Mouse (Mus musculus): ENCODE measurements at regions not wholly inside any gene's neighbourhood (a gene's known extent, or its start where the extent isn't known, plus 50 kb on each side); places are given as distances from the start of the nearest gene placed in this dataset.

DNA sequence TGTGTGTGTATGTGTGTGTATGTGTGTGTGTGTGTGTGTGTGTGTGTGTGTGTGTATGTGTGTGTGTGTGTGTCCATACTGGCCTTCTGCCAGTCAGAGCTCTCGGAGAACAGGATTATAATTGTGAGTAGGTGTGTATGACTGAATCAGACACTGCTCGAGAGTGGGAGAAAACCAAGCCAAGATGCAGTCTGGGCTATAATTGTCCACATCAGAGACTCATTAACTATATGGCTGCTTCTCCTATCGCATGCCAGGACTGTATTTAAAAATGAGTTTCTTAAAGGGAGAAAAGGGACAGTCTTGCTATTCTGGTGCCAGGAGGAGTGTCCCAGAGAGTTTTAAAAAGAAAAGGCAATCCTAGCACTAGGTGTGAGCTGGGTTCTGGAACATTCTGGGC, 58.7 kb upstream of the Adpgk start:
- peak; percentile 37 to 48 for DNase-seq (ENCODE audit: low spot score in 2 of 2)

DNA sequence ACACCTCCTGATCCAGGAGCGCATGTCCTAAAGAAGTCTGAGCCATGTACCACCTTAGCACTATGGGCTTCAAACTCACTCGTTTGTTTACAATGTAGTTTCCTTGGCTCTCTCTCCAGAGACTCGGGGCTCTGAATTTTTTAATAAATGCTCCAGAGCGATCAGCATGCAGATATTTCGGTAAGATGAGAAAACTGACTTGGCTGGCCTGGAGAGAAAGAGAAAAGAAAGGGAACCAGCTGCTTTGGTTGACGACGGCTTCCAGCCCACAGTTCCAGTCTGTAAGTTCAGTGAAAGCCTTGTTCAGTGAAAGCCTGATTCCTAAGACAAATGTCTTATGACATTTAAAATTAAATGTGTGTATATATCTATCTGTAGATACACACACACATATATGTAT, 59.4 kb upstream of the Adpgk start:
- no peak for DNase-seq (ENCODE audit: low spot score in 2 of 2)

DNA sequence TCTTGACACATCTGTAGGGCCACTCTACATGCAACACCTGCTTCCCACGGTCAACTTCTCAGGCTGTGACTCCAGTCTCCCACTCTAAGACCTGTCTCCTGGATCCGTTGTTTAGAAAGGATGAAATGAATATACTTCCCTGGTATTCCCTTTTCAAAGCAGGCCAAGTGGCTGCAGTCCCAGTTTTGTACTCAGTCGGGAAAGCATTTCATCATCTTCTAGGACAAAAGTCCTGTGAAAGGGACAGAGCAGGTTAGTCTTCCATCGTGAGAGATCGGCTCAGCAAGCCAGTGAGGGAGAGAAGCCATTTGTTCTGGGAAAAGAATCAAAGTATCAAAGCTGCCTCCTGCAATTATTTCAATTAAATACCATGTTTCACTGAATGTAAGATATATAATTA, 60.2 kb upstream of the Adpgk start:
- no peak for DNase-seq (ENCODE audit: low spot score in 2 of 2)

DNA sequence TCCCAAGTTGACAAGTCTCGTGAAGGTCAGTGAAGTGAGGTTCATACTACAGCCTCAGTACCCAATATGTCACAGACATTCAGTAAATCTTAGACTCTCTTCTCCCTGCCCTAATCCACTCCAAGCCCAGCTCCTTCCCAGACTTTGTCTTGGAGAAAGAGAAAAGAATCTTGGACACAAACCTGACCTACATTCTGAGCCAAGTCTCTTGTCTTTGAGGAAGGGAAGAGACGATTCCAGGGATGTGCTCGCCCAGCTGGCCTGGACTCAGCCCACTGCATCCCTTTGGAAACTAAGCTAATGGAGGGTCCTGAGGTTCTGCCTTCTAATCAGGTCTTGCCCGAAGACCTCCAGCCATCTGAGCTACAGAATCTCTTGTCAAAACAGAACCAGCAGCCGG, 61.2 kb upstream of the Adpgk start:
- no peak for DNase-seq (ENCODE audit: low spot score in 2 of 2)

DNA sequence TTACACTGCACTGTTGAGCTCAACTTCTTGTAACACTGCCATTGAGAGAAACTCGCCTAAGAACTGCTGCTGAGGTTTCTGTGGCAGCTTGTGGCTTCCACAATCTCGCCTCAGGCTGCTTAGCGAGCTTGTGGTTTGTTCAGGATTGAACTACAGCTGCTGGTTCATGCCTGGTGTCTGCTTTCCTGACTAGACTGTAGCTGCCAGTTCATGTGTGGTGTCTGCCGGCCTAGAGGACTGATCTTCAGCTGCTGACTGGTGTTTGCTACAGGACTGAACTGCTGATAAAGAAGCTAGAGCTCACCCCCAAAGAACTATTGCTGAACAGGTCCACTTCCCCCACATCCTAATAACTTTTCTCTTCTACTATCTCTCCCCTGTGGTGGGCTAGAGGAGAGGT, 63.4 kb upstream of the Adpgk start:
- DNase-seq (ENCODE audit: low spot score in 2 of 2): no peak

DNA sequence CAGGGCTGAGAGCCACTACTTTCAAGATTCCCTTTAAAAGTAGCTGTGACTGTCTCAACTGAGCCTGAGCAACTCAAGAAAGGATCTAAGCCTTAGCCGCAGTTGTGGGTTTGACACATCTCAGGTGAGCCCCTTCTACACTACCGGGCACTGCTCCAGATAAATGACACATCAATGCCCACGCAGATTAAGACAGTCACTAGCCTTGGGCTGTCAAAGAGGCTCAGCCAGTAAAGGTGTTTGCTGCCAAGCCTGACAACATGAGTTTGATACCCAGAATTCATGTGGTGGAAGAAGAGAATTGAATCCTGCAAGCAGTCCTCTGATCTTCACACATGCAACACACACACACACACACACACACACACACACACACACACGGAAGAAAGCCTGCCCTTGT, 65.0 kb upstream of the Adpgk start:
- DNase-seq (ENCODE audit: low spot score in 2 of 2): no peak

DNA sequence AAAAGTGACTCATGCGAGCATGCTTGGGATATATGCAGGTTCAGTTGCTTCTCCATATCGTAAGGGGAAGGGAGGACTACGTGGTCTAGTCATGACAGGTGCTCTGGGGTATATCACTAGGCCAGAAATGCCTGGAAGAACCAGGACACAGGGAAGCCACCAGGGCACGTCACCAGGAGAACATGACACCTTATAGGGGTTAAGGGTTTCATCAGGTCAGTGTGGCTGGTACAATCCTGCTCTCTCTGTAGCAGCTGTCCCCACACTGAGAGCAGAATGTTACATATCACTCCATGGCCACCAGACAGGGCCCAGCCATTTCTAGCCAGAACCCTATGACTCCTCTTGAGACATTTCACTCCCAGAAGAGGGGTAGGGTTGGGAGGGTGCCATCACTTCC, 72.1 kb upstream of the Adpgk start:
- no peak for DNase-seq (ENCODE audit: low spot score in 2 of 2)

DNA sequence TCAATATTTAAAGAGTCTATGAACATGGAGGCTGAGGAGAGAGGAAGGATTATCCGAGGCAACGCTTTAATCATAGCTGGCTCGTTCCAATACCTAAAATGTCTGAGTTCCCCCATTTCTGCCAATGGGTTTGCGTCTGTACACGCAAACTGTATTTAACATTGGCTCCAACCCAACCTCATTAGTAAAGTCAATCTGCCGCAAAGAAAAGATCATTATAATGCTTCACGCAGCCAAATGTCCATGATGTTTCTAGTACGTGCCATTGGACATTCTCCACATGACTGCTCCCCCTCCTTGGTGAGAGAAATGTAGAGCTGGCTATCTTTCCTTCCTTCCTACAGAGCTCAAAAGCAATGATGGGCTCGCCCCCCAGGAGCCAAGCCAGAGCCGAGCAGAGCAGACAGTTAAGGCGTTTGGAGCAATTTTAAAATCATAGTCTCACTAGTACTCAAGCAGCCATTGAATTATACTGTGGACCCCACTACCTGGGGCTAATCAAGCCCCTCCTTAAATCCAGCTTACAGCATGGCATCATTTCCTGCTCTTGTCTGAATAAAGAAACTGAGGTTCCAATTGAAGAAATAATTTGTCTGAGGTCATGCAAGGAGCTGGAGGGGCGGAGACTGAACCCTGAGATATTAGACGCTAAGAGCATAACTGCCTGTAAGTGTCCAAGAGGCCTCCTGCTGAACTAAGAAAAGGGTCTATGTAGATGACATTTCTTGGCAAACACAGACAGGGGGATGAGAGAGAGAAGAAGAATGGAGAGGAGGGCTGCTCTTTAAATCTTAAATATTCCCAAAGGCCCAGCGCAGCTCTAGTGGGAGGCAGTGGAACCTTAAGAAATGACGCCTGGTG, 88.5 kb upstream of the Adpgk start:
- no peak for DNase-seq (ENCODE audit: low spot score in 2 of 2)

DNA sequence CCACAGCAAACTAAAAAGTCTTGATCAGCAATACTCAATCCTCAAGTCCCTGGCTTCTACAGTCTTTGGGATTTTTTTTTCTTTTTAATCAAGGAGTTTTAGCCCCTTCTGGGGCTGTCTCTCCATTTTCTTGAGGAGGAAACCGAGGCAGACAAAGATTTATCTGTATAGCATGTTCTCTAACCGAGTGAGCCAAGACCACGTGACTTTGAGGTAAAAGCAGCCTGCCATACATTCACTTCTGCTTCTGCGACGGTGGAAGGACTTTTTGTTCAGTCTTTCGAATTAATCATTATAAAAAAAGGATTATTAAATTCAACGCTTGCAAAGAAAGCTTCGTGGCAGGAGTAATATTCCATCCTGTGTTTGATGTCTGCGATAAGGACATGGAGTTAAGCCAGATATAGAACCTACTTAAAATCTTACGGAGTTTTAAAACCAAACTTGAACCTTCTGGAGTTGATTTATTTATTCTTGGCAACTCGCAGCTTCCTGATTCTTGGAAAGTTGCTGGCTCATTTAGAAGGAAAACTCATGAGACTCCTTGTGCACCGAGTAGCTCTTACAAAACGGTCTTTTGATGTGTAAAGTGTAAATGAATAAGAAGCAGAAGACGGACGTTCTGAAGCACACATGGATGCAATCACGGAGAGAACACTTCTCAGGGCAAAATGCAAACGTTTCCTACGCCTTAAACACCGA, 91.7 kb upstream of the Adpgk start:
- DNase-seq (ENCODE audit: low spot score in 2 of 2): no peak

DNA sequence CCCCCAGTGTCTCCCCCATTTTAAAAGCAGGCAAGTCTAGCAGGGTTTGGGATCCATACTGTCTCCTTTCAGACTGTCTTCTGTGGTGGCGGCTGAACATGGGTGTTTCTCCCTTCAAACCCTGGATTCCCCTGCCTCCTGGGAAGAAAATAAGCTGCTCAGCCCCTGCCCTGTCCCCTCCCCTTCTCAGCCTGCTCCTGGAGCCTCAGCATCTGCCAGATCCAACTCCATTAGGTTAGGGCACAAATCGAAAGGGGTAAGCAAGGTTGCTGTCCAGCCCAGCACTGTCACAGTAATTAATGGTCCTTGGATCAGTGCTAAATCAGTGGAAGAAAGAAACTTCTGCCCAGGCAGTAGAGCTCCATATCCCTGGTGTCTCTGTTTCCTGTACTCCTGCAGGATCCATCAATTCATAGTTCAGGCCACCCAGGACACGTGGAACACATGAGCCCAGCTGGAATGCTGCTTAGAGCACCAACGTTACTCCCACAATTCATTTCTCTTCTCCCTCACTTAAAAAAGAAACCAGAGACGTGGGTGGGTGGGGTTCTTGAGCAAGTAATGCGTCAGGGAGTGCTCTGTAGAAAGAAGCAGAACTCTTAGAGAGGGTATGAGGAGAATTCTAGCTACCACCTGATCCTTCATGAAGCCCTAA, 93.0 kb upstream of the Adpgk start:
- peak; percentile 28 to 44 for DNase-seq (ENCODE audit: low spot score in 2 of 2)

DNA sequence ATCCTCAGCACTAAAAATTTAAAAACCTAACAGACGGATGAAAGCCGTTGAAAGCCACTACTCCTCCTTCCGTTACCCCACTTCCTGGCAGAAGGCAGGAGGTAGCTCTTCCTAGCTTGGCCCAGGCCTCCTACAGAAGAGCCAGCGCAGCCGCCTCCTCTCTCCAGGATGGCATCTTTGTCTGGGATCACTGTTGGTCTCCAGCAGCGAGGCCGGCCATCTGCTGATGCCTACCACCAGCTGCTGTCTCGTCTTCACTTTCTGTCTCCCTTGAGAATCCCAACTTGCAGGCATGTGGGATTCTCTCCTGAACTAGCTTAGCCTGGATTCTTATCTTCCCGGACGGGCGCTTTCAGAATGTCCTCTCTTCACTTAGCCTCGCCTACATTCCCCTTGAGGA, 93.9 kb upstream of the Adpgk start:
- peak; percentile 72 to 74 for DNase-seq (ENCODE audit: low spot score in 2 of 2)

DNA sequence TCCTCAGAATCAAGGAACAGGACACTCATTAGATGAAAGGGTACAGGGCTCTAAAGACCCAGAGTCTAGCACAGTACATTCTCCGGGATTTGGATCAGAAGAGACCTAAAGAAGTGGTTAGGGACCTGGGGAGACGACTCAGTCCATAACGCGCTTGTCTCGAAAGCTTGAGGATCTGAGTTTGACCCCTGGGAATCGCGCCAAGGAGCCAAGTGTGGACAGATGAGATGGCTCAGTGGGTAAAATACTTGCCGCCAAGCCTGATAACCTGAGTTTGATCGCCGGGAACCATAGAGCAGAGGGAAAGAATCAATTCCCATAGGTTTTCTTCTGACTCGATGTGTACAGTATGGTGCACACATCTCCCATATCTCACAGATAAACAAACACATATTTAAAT, 97.4 kb upstream of the Adpgk start:
- DNase-seq (ENCODE audit: low spot score in 2 of 2): no peak

DNA sequence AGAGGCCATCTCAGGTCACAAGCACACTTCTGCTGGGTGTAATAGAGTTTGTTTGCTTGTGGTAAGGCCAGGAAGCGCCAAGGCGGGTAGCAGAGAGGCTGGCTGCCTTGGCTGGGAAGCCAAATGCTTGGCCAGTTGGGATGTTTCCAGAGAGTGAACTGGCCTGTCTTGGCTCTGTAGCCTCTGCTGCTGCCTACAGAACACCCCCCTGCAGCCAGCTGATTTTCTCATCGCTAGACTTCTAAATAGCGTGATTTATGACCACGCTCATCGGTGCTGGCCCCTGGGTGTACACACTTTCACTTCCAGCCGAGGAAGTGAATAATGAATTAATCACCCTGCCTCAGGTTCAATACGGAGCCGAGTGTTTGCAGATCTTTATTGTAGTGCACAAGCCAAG, 102.2 kb upstream of the Adpgk start:
- DNase-seq (ENCODE audit: low spot score in 2 of 2): peak in 1 of 2 experiments; percentile 5

DNA sequence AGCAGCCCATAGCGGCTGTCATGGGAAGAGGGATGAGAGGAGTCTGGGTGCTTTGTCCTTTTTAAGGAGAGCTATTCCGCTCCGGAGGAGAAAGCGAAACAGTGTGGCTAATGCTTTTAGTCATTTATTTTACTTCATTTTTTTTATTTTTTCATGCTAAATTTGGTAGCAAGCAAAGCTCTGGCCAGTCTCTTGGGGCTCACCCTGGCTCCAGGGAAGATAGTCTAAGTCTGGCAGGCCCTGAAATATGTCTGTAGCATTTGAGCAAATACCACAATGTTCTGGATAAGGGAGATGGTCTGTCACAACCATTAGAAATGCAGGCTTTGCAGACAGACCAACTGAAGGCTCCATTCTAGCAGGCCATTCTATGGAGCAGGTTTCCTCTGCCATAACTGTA, 102.9 kb upstream of the Adpgk start:
- DNase-seq (ENCODE audit: low spot score in 2 of 2): no peak

DNA sequence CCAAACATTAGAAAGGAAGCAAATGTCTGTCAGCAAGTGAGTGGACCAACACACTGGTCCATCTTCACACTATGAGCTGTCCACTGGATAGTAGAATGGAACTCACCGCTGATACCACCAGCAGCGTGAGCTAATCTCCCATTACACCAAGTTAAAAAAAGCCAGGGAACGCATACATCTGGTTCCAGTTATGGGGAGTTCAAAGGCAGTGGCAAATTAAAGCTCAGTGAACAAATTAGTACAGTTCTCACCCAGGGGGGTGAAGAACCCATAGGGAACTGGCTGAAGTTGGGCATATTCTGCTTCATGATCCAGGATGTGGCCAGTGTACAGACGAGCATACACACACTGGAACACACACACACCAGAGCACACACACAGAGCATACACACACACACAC, 105.0 kb upstream of the Adpgk start:
- no peak for DNase-seq (ENCODE audit: low spot score in 2 of 2)

DNA sequence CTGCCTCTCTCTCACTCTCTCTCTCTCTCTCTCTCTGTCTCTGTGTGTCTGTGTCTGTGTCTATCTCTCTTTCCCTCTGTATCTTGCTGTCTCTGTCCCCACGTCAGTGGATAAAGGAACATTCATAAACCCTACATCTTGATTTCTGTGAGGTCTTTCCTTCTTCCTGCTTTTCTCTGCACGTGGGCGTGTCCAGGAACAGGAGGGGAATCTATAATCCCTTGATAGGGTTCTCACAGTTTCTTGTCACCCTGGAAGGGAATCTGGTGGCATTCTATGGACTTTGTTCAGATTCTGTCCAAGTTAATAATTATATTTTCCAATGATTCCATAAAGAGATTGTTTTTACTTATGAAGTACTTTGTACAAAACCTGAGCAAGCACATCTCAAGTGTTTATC, 107.3 kb upstream of the Adpgk start:
- DNase-seq (ENCODE audit: low spot score in 2 of 2): no peak

DNA sequence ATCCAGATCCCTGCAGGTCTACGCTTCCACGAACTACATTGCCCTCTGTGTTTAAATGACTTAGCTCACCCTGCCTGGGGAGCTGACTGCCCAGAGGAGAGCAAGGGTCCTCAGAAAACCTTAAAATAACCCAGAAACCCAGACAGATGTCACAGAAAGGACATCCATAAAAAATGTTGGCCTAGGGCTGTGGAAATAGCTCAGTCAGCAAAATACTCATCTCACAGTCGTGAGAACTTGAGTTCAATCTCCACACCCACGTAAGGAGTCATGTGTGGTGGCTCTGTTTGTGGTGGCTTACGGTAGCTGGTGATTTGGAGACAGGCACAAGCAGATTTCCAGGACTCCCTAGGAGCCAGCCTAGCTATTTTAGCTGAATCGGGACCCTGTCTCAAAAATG, 108.5 kb upstream of the Adpgk start:
- peak in 1 of 2 experiments; percentile 11 for DNase-seq (ENCODE audit: low spot score in 2 of 2)

DNA sequence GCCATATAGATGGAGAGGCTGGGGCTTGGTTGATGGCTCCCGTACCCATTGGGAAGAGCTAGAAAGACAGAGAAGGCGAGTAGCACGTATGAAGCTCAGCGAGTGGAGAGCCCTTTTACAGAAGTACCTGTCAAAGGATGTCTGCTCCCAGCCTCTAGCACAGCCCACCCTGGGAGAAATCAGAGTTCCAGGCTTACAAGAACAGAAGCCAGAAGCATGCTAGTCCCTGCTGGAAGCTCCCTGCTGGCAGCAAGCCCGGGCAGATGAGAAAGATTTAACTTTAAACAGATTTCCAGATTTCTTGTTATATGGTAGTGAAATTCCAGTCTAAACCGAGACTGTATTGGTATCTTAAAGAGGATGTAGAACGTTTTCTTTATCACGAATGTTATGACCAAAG, 108.9 kb upstream of the Adpgk start:
- peak; percentile 69 to 77 for DNase-seq (ENCODE audit: low spot score in 2 of 2)

DNA sequence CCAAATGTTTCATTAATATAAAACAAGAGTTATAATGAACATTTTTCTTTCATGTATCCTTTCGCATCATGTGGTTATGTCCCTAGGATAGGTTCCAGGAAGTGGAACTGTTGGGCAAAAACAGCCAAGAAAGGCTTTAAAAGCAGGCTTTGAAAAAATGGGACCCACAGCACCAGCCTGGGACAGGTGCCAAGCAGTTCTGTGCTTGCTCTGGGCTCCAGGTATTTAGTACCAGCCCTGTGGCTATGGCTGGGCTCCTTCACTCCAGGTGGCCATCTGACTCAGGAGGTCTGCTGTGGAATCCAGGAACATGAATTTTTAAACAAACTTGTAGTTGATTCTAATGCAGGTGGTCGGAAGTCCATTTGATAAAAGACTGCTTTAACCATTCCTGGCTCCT, 119.8 kb upstream of the Adpgk start:
- no peak for DNase-seq (ENCODE audit: low spot score in 2 of 2)

DNA sequence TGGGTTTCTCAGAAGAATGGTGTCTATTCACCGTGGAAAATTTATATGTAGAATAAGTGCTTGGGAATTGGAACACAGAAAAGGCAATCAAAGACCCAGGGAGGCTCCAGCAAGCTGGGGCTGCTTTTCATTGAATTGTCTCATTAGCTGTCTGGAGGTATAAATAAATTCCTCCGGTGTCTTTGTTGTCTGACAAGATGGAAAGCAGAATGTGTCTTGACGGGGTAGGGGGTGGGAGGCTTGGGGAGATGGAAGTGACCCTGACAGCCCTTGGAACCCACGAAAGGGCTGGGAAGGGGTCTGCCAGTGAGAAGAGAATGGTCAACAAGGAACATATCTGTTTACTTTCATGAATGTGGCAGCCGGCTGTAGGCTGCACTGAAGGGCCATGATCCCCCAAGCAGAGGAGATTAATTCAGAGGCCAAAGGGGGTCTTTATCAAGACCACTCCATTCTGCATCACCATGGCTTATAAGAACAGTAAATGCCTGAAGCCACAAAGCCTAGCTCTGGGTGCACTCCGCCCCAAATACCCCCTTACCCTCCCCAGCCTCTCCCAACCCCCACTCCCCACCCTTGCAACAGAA, 127.2 kb upstream of the Neo1 start:
- DNase-seq (ENCODE audit: low spot score in 2 of 2): no peak

DNA sequence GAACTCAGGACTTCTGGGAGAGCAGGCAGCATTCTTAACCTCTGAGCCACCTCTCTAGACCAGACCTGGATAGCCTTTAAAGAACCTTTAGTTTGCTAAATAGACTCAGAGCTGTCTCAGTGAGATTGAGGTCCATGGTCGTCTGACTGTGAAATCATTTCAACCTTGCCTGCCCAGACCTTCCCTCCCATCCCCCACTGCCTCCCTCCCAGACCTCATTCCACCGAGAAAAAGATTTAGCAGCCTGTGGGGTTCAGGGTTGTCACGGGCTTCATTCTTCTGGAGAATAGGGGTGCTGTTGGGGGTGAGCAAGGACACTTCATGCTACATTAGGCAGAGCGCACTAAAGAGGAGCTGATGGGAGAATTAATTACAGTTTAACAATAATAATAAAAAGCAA, 126.7 kb upstream of the Neo1 start:
- no peak for DNase-seq (ENCODE audit: low spot score in 2 of 2)

DNA sequence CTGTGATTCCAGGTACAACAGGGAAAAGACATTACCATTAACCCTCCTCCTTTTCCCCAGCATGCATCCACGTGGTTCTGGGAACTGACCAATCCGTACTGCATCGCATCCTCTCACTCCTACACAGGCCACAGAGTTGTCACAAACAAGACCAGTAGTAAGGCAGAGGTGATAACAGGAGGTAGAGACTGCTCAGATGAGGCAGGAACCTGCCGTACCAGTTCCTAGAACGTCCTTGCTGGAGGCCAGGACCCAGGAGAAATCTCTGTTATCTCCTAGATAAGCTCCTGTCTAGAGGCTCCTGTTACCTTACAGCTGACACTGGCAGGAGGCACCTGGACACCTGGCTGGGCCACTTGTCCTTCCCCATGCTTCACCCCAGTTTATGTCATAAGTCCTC, 121.4 kb upstream of the Neo1 start:
- DNase-seq (ENCODE audit: low spot score in 2 of 2): no peak

DNA sequence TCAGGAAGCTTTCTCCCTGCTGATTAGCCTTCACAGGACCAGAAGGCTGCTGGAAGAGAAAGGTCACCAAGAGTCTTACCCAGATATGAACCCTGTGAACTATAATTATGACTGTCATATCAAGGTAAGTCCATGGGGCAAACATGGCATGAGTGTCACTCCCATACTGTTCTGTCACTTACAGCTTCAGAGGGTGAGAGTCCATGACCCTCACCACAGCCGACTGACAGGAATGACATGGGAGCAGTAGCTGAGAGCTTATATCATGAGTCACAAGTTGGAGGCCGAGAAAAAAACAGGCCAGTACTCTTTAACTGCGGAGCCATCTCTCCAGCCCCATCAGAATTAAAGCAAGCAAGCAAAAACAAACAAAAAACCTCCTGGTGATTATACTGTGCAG, 117.7 kb upstream of the Neo1 start:
- DNase-seq (ENCODE audit: low spot score in 2 of 2): no peak

Data from right cerebral cortex, adult 2 months (tissue).